30 mouse cellular contexts compared by ENCODE assay signal in the genomic region with DNA sequence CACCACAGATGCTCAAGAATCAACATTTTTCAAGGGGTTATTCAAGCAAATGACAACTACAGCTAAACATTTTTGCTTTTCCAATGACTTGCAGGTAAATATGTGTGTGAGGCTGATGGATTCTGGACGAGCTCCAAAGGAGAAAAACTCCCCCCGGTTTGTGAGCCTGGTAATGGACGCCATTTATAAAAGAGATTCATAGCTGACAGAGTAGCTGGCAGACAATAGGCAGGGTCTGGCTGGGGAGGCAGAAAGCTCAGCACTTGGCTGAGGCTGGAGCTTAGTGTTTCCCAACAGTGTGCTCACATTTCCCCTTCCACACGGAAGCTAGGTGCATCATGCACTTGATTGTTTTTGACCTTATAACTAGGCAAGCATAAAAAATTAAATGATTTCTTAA. TPM values are rescaled to one million over a fixed set of nuclear protein-coding genes. Genes with fewer than 3 reads are reported as not detected.
DNase-seq lines count a peak whose midpoint lies in the region; ATAC-seq and TF ChIP-seq lines count a peak whose summit lies in the region.
"Had no signal": no experiment of that assay in that cellular context is flagged by ENCODE, and none has a peak within 500 bp of the region (broad histone marks: within the 10 kb centered on the region; RNA-seq: fewer than 3 reads in every experiment).

No protein-coding gene starts in this region.

- no peak overlapping the region for H3K27ac ChIP-seq in heart, embryonic 10.5 days
- H3K27ac ChIP-seq in heart, embryonic 12.5 days (ENCODE audit: poor library complexity, severe bottlenecking), result no peak overlapping the region
- no peak overlapping the region for H3K27ac ChIP-seq in intestine, embryonic 14.5 days (ENCODE audit: low read depth)
- H3K27ac ChIP-seq in intestine, postnatal 0 days (ENCODE audit: low read depth, low read length), result no peak overlapping the region
- H3K27ac ChIP-seq in neural tube, embryonic 13.5 days (replicated peaks), result peak overlapping the region; percentile 54; the same call in 1 of the 2 replicates
- H3K27ac ChIP-seq: forebrain, embryonic 13.5 days; liver, embryonic 15.5 days; lung, embryonic 15.5 days; midbrain, embryonic 10.5 days had no signal

- H3K9ac ChIP-seq in heart, embryonic 12.5 days, result no peak overlapping the region
- no peak overlapping the region for H3K9ac ChIP-seq in intestine, embryonic 14.5 days (ENCODE audit: low read length)
- H3K9ac ChIP-seq in intestine, postnatal 0 days (ENCODE audit: low read depth, low read length), result no peak overlapping the region
- H3K9ac ChIP-seq in neural tube, embryonic 13.5 days, result no peak overlapping the region
- H3K9ac ChIP-seq: forebrain, embryonic 13.5 days; liver, embryonic 15.5 days; lung, embryonic 15.5 days had no signal

- H3K36me3 ChIP-seq in heart, embryonic 10.5 days, result peaks cover 69% of the 10 kb centered on the region
- peaks cover 59% of the 10 kb centered on the region for H3K36me3 ChIP-seq in heart, embryonic 12.5 days
- H3K36me3 ChIP-seq in intestine, embryonic 14.5 days (ENCODE audit: control insufficient read depth, insufficient read depth, low read length), result peaks cover 59% of the 10 kb centered on the region
- peaks cover 43% of the 10 kb centered on the region for H3K36me3 ChIP-seq in intestine, postnatal 0 days (ENCODE audit: control insufficient read depth, insufficient read depth)
- peaks cover 47% of the 10 kb centered on the region for H3K36me3 ChIP-seq in neural tube, embryonic 13.5 days

- H3K27me3 ChIP-seq in heart, embryonic 10.5 days (ENCODE audit: insufficient read depth, poor library complexity, severe bottlenecking), result no peaks in the 10 kb centered on the region
- no peaks in the 10 kb centered on the region for H3K27me3 ChIP-seq in heart, embryonic 12.5 days (replicated peaks)
- no peaks in the 10 kb centered on the region for H3K27me3 ChIP-seq in intestine, embryonic 14.5 days (replicated peaks; ENCODE audit: control insufficient read depth, insufficient read depth, low read length)
- no peaks in the 10 kb centered on the region for H3K27me3 ChIP-seq in intestine, postnatal 0 days (replicated peaks; ENCODE audit: control insufficient read depth, insufficient read depth, low read length)
- H3K27me3 ChIP-seq in neural tube, embryonic 13.5 days, result no peaks in the 10 kb centered on the region
- H3K27me3 ChIP-seq: forebrain, embryonic 13.5 days; liver, embryonic 15.5 days; lung, embryonic 15.5 days; Patski had no signal

- no peak for TF ChIP-seq CTCF in intestine, postnatal 0 days (IDR thresholded peaks at IDR 0.05; ENCODE audit: low read depth)

- peak; percentile 3 for DNase-seq in embryo, embryonic 10 days (ENCODE audit: low spot score)
- DNase-seq in embryo, embryonic 10.5 days (ENCODE audit: low spot score), result no peak
- DNase-seq in heart, embryonic 10.5 days (ENCODE audit: low spot score), result peak; percentile 70
- DNase-seq in intestine, embryonic 14.5 days (ENCODE audit: low spot score), result peak; percentile 53
- DNase-seq in neural tube, embryonic 10.5 days (ENCODE audit: extremely low spot score, low spot score), result no peak
- DNase-seq: adrenal gland, postnatal 10 days; cerebellum, adult 11 months; cerebellum, adult 9-10 months; gastrocnemius, postnatal 14 days; heart, postnatal 36 days; kidney, adult 8-10 months; kidney, postnatal 10 days; liver; right cerebral cortex, adult 18-20 months; spleen, adult 18-20 months; thymus, postnatal 14 days had no signal

- H3K4me1 ChIP-seq in heart, embryonic 10.5 days, result peaks cover 11% of the 10 kb centered on the region; the same call in 1 of the 2 replicates
- H3K4me1 ChIP-seq in heart, embryonic 12.5 days (replicated peaks), result peaks cover 28% of the 10 kb centered on the region
- H3K4me1 ChIP-seq in intestine, embryonic 14.5 days (replicated peaks; ENCODE audit: control insufficient read depth, insufficient read depth, low read length), result no peaks in the 10 kb centered on the region
- no peaks in the 10 kb centered on the region for H3K4me1 ChIP-seq in intestine, postnatal 0 days (replicated peaks; ENCODE audit: control insufficient read depth, insufficient read depth, low read length)
- peaks cover 25% of the 10 kb centered on the region for H3K4me1 ChIP-seq in neural tube, embryonic 13.5 days (replicated peaks)
- H3K4me1 ChIP-seq: midbrain, embryonic 10.5 days had no signal

- H3K4me2 ChIP-seq in heart, embryonic 12.5 days, result no peak overlapping the region
- H3K4me2 ChIP-seq in intestine, embryonic 14.5 days (ENCODE audit: low read length), result no peak overlapping the region
- H3K4me2 ChIP-seq in intestine, postnatal 0 days (replicated peaks; ENCODE audit: low read depth), result no peak overlapping the region
- H3K4me2 ChIP-seq in neural tube, embryonic 13.5 days, result no peak overlapping the region
- H3K4me2 ChIP-seq: forebrain, embryonic 13.5 days; liver, embryonic 15.5 days; lung, embryonic 15.5 days had no signal

- no peak overlapping the region for H3K4me3 ChIP-seq in heart, embryonic 10.5 days
- no peak overlapping the region for H3K4me3 ChIP-seq in heart, embryonic 12.5 days
- no peak overlapping the region for H3K4me3 ChIP-seq in intestine, embryonic 14.5 days (ENCODE audit: low read depth, low read length)
- H3K4me3 ChIP-seq in intestine, postnatal 0 days (ENCODE audit: low read depth, low read length), result no peak overlapping the region
- no peak overlapping the region for H3K4me3 ChIP-seq in neural tube, embryonic 13.5 days
- H3K4me3 ChIP-seq: erythroblast, embryonic 14.5 days; forebrain, embryonic 13.5 days; liver, embryonic 15.5 days; lung, embryonic 15.5 days; midbrain, embryonic 10.5 days; myocyte had no signal

- WGBS in heart, embryonic 10.5 days, result 76% methylated on average over 4 of the region's 4 CpGs
- WGBS in heart, embryonic 12.5 days, result 71% methylated on average over 4 of the region's 4 CpGs
- WGBS in intestine, embryonic 14.5 days, result 40% methylated on average over 4 of the region's 4 CpGs
- 61% methylated on average over 4 of the region's 4 CpGs for WGBS in intestine, postnatal 0 days
- WGBS in neural tube, embryonic 13.5 days, result 29% methylated on average over 4 of the region's 4 CpGs

- H3K9me3 ChIP-seq in heart, embryonic 10.5 days, result no peaks in the 10 kb centered on the region
- H3K9me3 ChIP-seq in heart, embryonic 12.5 days (replicated peaks), result no peaks in the 10 kb centered on the region
- no peaks in the 10 kb centered on the region for H3K9me3 ChIP-seq in intestine, embryonic 14.5 days (ENCODE audit: control insufficient read depth, low read length)
- no peaks in the 10 kb centered on the region for H3K9me3 ChIP-seq in intestine, postnatal 0 days (ENCODE audit: control insufficient read depth)
- H3K9me3 ChIP-seq in neural tube, embryonic 13.5 days, result no peaks in the 10 kb centered on the region
- H3K9me3 ChIP-seq: forebrain, embryonic 13.5 days; G1E; liver, embryonic 15.5 days; lung, embryonic 15.5 days; midbrain, embryonic 10.5 days had no signal

- no peak for ATAC-seq in heart, embryonic 12.5 days (ENCODE audit: insufficient number of reproducible peaks, low FRiP score)
- ATAC-seq in intestine, embryonic 14.5 days (replicated peaks; ENCODE audit: low FRiP score, low TSS enrichment, low read depth), result no peak
- ATAC-seq in intestine, postnatal 0 days, result no peak
- peak; percentile 38; the same call in 1 of the 2 replicates for ATAC-seq in neural tube, embryonic 13.5 days (ENCODE audit: low read depth)
- ATAC-seq: forebrain, embryonic 13.5 days; inflammation-experienced regulatory T-cells, adult 6 months; midbrain, embryonic 16.5 days; Patski had no signal

RNA-seq across cellular contexts. Expression of gene Masp2, which starts 10.2 kb away (rescaled TPM):
- 0.27 and 0.82 TPM in 2 replicates for polyA plus RNA-seq in heart, embryonic 10.5 days (2016; fragmentation: Nextera tagmentation; extraction: Ambion mirVana)
- 0.14 and 0.36 TPM in 2 replicates for polyA plus RNA-seq in heart, embryonic 12.5 days (2016; fragmentation: Nextera tagmentation; extraction: Ambion mirVana)
- polyA plus RNA-seq in intestine, embryonic 14.5 days (2014; fragmentation: Nextera tagmentation; extraction: Ambion mirVana), result 0.22 and 0.28 TPM in 2 replicates
- polyA plus RNA-seq in intestine, postnatal 0 days (2015; fragmentation: Nextera tagmentation; extraction: Ambion mirVana), result not detected in 2 replicates
- polyA plus RNA-seq in neural tube, embryonic 13.5 days (2015; fragmentation: Nextera tagmentation; extraction: Ambion mirVana), result 0.58 and 1.1 TPM in 2 replicates

RNA-seq across cellular contexts. Expression of gene Tardbp, which starts 14.3 kb away (rescaled TPM):
- 238 and 301 TPM in 2 replicates for polyA plus RNA-seq in heart, embryonic 10.5 days (2016; fragmentation: Nextera tagmentation; extraction: Ambion mirVana)
- 200 and 211 TPM in 2 replicates for polyA plus RNA-seq in heart, embryonic 12.5 days (2016; fragmentation: Nextera tagmentation; extraction: Ambion mirVana)
- polyA plus RNA-seq in intestine, embryonic 14.5 days (2014; fragmentation: Nextera tagmentation; extraction: Ambion mirVana), result 137 and 153 TPM in 2 replicates
- 113 and 124 TPM in 2 replicates for polyA plus RNA-seq in intestine, postnatal 0 days (2015; fragmentation: Nextera tagmentation; extraction: Ambion mirVana)
- polyA plus RNA-seq in neural tube, embryonic 13.5 days (2015; fragmentation: Nextera tagmentation; extraction: Ambion mirVana), result 223 and 264 TPM in 2 replicates

RNA-seq across cellular contexts. Expression of gene Srm, which starts 21.3 kb away (rescaled TPM):
- 197 and 306 TPM in 2 replicates for polyA plus RNA-seq in heart, embryonic 10.5 days (2016; fragmentation: Nextera tagmentation; extraction: Ambion mirVana)
- polyA plus RNA-seq in heart, embryonic 12.5 days (2016; fragmentation: Nextera tagmentation; extraction: Ambion mirVana), result 129 and 135 TPM in 2 replicates
- 249 and 260 TPM in 2 replicates for polyA plus RNA-seq in intestine, embryonic 14.5 days (2014; fragmentation: Nextera tagmentation; extraction: Ambion mirVana)
- 49.3 and 50.5 TPM in 2 replicates for polyA plus RNA-seq in intestine, postnatal 0 days (2015; fragmentation: Nextera tagmentation; extraction: Ambion mirVana)
- 159 and 160 TPM in 2 replicates for polyA plus RNA-seq in neural tube, embryonic 13.5 days (2015; fragmentation: Nextera tagmentation; extraction: Ambion mirVana)

RNA-seq across cellular contexts. Expression of gene Gm572, which starts 30.6 kb away (rescaled TPM):
- polyA plus RNA-seq in heart, embryonic 10.5 days (2016; fragmentation: Nextera tagmentation; extraction: Ambion mirVana), result not detected in 2 replicates
- polyA plus RNA-seq in heart, embryonic 12.5 days (2016; fragmentation: Nextera tagmentation; extraction: Ambion mirVana), result 0.11 and 0.18 TPM in 2 replicates
- polyA plus RNA-seq in intestine, embryonic 14.5 days (2014; fragmentation: Nextera tagmentation; extraction: Ambion mirVana), result not detected in 2 replicates
- polyA plus RNA-seq in intestine, postnatal 0 days (2015; fragmentation: Nextera tagmentation; extraction: Ambion mirVana), result not detected in 2 replicates
- polyA plus RNA-seq in neural tube, embryonic 13.5 days (2015; fragmentation: Nextera tagmentation; extraction: Ambion mirVana), result not detected in 2 replicates
- polyA plus RNA-seq: erythroblast, embryonic 14.5 days; forebrain, embryonic 13.5 days; G1E; inflammation-experienced regulatory T-cells, adult 6 months; limb, embryonic 11.5 days; liver, embryonic 15.5 days; lung, embryonic 15.5 days; midbrain, embryonic 16.5 days; Patski had no signal

RNA-seq across cellular contexts. Expression of gene Exosc10, which starts 54.3 kb away (rescaled TPM):
- polyA plus RNA-seq in heart, embryonic 10.5 days (2016; fragmentation: Nextera tagmentation; extraction: Ambion mirVana), result 82.7 and 90.1 TPM in 2 replicates
- polyA plus RNA-seq in heart, embryonic 12.5 days (2016; fragmentation: Nextera tagmentation; extraction: Ambion mirVana), result 71.3 TPM in 2 replicates
- 89.2 and 100 TPM in 2 replicates for polyA plus RNA-seq in intestine, embryonic 14.5 days (2014; fragmentation: Nextera tagmentation; extraction: Ambion mirVana)
- polyA plus RNA-seq in intestine, postnatal 0 days (2015; fragmentation: Nextera tagmentation; extraction: Ambion mirVana), result 21.1 and 22.4 TPM in 2 replicates
- polyA plus RNA-seq in neural tube, embryonic 13.5 days (2015; fragmentation: Nextera tagmentation; extraction: Ambion mirVana), result 80.1 and 85.1 TPM in 2 replicates

Comparison
In these comparisons a context has a peak if more than half of its experiments do, and no peak if none do; other contexts are left out.
1. DNase-seq: peak in embryo, embryonic 10 days (single experiment), heart, embryonic 10.5 days (single experiment) and intestine, embryonic 14.5 days (single experiment); none in embryo, embryonic 10.5 days (single experiment) and neural tube, embryonic 10.5 days (single experiment).